Mouse (Mus musculus) stomach, postnatal 0 days (tissue): ENCODE data around the gene Fosb. TPM values are rescaled to one million over a fixed set of nuclear protein-coding genes. Genes with fewer than 3 reads are reported as not detected.

ENCODE experiments used
- ATAC-seq: fragments of 200-750 bp; cut with Nextera tagmentation; 2 replicates; pipeline ENCODE4 v1.8.0; 2017; ENCODE audit not compliant: low FRiP score, low TSS enrichment
- DNase-seq: peaks from one replicate; pipeline ENCODE4 v3.0.0-alpha.2; 2016; ENCODE audit warnings: low spot score
- H3K27ac ChIP-seq: fragments of 300-500 bp; sonication (generic); replicated peaks from 2 replicates; pipeline ENCODE4 v1.5.1; 2014; ENCODE audit warnings: mild to moderate bottlenecking, control low read depth
- H3K27me3 ChIP-seq: fragments of 300-500 bp; sonication (generic); 2 replicates; pipeline ENCODE4 v1.6.1; 2014; ENCODE audit warnings: low read length; ENCODE audit not compliant: control insufficient read depth, insufficient read depth
- H3K36me3 ChIP-seq: fragments of 300-500 bp; sonication (generic); 2 replicates; pipeline ENCODE4 v1.6.1; 2014; ENCODE audit warnings: low read length, mixed read lengths; ENCODE audit not compliant: control insufficient read depth, insufficient read depth
- H3K4me1 ChIP-seq: fragments of 300-500 bp; sonication (generic); replicated peaks from 2 replicates; pipeline ENCODE4 v1.6.1; 2014; ENCODE audit warnings: antibody characterized with exemption; ENCODE audit not compliant: control insufficient read depth, insufficient read depth
- H3K4me2 ChIP-seq: fragments of 300-500 bp; sonication (generic); replicated peaks from 2 replicates; pipeline ENCODE4 v1.6.1; 2014; ENCODE audit warnings: low read depth, mild to moderate bottlenecking, control low read depth, moderate library complexity
- H3K4me3 ChIP-seq: fragments of 300-500 bp; sonication (generic); 2 replicates; pipeline ENCODE4 v1.5.1; 2014; ENCODE audit warnings: low read depth, low read length, control low read depth
- H3K9ac ChIP-seq: fragments of 300-500 bp; sonication (generic); 2 replicates; pipeline ENCODE4 v1.6.1; 2014; ENCODE audit warnings: mild to moderate bottlenecking, low read length, control low read depth, mixed read lengths
- H3K9me3 ChIP-seq: fragments of 300-500 bp; sonication (generic); 2 replicates; pipeline ENCODE4 v1.6.1; 2016; ENCODE audit warnings: low read length; ENCODE audit not compliant: control insufficient read depth
- CTCF ChIP-seq: IDR thresholded peaks from 2 replicates; pipeline ENCODE4 v1.5.1; 2016; ENCODE audit warnings: antibody characterized with exemption, low read depth, mild to moderate bottlenecking, moderate library complexity
- EP300 ChIP-seq: optimal IDR thresholded peaks from 2 replicates; pipeline ENCODE3; 2016; ENCODE audit warnings: antibody characterized with exemption
- WGBS: fragments of 180-500 bp; shearing (Covaris S2); extraction: QIAGEN DNeasy Blood & Tissue Kit; methylation state at CpG from one replicate; pipeline ENCODE4 v1.1.7; 2014; 5-methylcytosine and 5-hydroxymethylcytosine counted together
- polyA plus RNA-seq: library from polyadenylated mRNA; unstranded; fragments of >200 nt; fragmentation: Nextera tagmentation; extraction: Ambion mirVana; gene quantifications from 2 replicates; pipeline ENCODE4 v1.2.1, GENCODE M21; 2015

The Fosb gene
- polyA plus RNA-seq, 1 experiment from 2014 or later = 0.21 TPM

DNA sequence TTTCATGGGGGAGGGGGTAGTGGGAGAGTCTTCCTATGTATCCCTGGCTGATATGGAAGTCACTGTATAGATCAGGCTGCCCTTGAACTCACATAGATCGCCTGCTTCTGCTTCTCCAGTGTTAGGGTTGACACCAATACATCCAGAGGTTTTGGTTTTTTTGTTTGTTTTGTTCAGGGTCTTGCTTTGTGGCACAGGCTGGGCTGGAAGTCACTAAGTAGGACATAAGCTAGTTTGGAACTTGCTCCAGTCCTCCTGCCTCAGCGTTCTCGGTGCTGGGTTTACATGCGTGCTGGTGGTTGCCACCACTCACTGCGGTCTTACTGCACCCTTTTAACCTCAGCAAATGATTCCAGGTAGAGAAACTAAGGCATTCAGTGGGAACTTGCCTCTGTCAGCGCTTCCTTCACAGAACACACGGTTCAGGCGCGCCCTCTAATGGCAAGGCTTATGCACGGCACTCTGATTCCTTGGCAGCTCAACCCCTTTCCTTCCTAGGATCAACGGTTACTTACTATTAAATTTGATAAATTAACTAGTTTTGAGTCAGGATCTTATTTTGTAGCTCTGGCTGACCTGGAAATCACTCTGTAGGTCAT lies 33.5 kb upstream of the Fosb start:
- 1% methylated on average over 11 of the region's 11 CpGs for whole genome bisulfite sequencing
- 0 out of 2 replicates have a peak overlapping the region, but pooled peaks have one; percentile 15 for H3K4me2 ChIP-seq

DNA sequence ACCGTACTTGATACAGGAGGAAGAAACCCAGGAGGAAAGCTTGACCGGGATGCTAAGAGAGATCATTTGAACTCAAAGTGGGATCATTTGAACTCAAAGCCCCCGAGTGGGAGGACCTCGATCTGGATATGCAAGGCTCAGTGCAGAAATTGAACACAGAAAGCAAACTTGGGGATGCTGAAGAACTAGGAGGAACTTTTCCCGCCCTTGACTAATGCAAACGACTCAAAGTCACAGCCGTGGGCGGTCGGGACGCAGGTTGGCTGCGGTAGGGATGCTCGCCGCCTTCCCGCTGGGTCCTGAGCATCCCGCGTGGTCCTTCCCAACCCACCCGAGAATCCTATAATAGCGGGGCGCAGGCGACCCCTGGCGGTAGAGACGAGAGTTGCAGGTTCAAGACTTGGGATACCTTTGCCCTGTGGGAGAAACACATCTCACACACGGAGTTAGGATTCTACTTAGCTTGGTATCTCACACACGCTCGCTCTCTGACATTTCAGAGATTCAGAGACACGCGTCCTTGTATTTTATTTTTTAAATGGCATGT lies 32.7 kb upstream of the Fosb start:
- Histone ChIP-seq H3K27me3 (no peaks in the 10 kb centered on the region), H3K27ac (peak overlapping the region; percentile 81), H3K9ac (peak overlapping the region; percentile 55), H3K36me3 (no peaks in the 10 kb centered on the region), H3K4me2 (peak overlapping the region; percentile 79), H3K4me3 (peak overlapping the region; percentile 40), H3K4me1 (0 out of 2 replicates have a peak, but pooled peaks cover 2% of the 10 kb centered on the region), H3K9me3 (no peaks in the 10 kb centered on the region)
- WGBS = 1% methylated on average over 27 of the region's 27 CpGs
- TF ChIP-seq EP300 (no peak), CTCF (peak; percentile 97)
- DNase-seq (peak; percentile 85), ATAC-seq (peak; percentile 15; the same call in 1 of the 2 replicates)

More for the DNA sequence above, 33.5 kb upstream of the Fosb start:
- Histone ChIP-seq H3K9ac (no peak overlapping the region), H3K36me3 (no peaks in the 10 kb centered on the region), H3K27ac (no peak overlapping the region), H3K9me3 (no peaks in the 10 kb centered on the region), H3K27me3 (no peaks in the 10 kb centered on the region), H3K4me1 (0 out of 2 replicates have a peak, but pooled peaks cover 2% of the 10 kb centered on the region), H3K4me3 (no peak overlapping the region)
- peak; percentile 94 for TF ChIP-seq CTCF
- TF ChIP-seq EP300 = no peak
- DNase-seq = peak; percentile 84
- ATAC-seq = no peak

DNA sequence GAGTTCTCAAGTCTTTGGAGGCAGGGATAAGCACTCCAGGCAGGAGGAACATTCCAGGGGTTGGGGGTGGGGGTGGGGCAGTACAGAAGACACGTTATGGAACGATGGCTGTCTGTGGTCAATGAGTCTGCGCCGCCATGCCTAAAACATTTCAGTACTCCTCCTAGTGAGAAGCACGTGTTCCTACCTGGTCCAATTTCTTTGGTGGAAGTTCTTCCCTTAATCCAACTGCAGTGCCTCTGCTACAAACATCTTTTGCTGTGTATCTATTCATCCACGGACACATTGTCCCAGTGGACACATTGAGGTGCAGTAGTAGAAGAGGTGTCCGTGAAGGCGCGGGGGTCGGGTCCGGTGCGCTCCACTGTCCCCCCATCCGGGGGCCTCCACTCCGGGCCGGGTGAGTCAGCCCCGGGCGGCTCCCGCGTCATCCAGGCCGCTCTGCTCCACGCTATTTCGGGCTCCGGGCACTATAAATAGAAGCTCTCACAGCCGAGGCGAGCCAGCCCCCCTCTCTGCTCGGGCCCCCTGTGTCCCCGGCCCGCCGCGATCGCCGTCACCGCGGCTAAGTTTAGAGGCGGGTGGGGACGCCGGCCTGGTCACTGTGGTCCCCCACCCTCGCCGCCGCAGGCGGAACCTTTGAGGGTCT lies 32.0 kb upstream of the Fosb start:
- ATAC-seq = peak; percentile 40; the same call in 1 of the 2 replicates
- Histone ChIP-seq H3K4me1 (0 out of 2 replicates have a peak, but pooled peaks cover 2% of the 10 kb centered on the region), H3K4me3 (peak overlapping the region; percentile 40), H3K36me3 (no peaks in the 10 kb centered on the region), H3K27me3 (no peaks in the 10 kb centered on the region), H3K9me3 (no peaks in the 10 kb centered on the region), H3K9ac (peak overlapping the region; percentile 55), H3K4me2 (peak overlapping the region; percentile 79), H3K27ac (peak overlapping the region; percentile 81)
- no peak for TF ChIP-seq CTCF
- no peak for TF ChIP-seq EP300
- 0% methylated on average over 41 of the region's 41 CpGs for WGBS
- peak; percentile 57 for DNase-seq

- Histone ChIP-seq H3K9ac (no peak overlapping the region), H3K27ac (no peak overlapping the region), H3K4me2 (peak overlapping the region; percentile 79), H3K9me3 (no peaks in the 10 kb centered on the region), H3K27me3 (no peaks in the 10 kb centered on the region), H3K36me3 (no peaks in the 10 kb centered on the region), H3K4me3 (no peak overlapping the region; the same call in 1 of the 2 replicates), H3K4me1 (0 out of 2 replicates have a peak, but pooled peaks cover 2% of the 10 kb centered on the region)
- WGBS = 17% methylated on average over 10 of the region's 10 CpGs
- DNase-seq = no peak
- TF ChIP-seq EP300 (no peak), CTCF (no peak)
- ATAC-seq = no peak
These were observed 31.4 kb upstream of the Fosb start for GRCm38 (mm10) chr7:19341250-19341649.

DNA sequence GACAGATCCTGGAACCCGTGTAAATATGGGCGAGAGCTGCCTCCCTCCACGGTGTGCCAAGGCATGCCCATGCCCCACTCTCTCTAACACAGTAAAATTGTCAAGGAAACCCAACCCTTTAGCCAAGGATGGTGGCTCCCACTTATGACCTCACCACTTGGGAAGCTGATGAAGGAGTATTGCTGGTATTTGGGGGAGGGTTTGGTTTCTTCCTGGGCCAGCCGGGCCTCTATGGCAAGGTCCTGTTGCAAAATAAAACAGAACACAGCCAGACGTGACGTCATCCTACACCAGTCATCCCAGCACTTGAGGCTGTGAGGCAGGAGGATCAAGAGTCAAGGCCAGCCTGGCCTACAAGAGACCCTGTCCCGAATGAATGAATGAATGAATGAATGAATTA lies 28.7 kb upstream of the Fosb start:
- Histone ChIP-seq H3K4me3 (no peak overlapping the region), H3K9me3 (no peaks in the 10 kb centered on the region), H3K4me1 (0 out of 2 replicates have a peak, but pooled peaks cover 2% of the 10 kb centered on the region), H3K36me3 (no peaks in the 10 kb centered on the region), H3K4me2 (no peak overlapping the region), H3K27me3 (no peaks in the 10 kb centered on the region), H3K9ac (no peak overlapping the region), H3K27ac (no peak overlapping the region)
- TF ChIP-seq CTCF = no peak
- TF ChIP-seq EP300 = no peak
- DNase-seq = no peak
- ATAC-seq = peak; percentile 27; the same call in 1 of the 2 replicates
- 47% methylated on average over 7 of the region's 7 CpGs for WGBS

DNA sequence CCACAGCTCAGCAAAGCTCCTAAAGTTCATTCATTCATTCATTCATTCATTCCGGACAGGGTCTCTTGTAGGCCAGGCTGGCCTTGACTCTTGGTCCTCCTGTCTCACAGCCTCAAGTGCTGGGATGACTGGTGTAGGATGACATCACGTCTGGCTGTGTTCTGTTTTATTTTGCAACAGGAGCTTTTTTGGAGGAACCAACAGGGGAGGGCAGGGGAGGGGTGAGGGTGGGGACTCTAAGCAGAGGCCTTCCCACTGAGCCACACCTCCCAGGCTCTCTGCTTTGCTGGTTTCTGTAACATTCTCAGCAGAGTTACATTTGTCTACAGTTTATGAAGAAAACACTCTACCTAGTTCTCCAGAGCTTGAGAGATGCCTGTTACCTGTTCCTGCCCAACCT lies 28.2 kb upstream of the Fosb start:
- no peak for TF ChIP-seq EP300
- TF ChIP-seq CTCF = no peak
- DNase-seq = no peak
- Histone ChIP-seq H3K27ac (no peak overlapping the region), H3K9ac (no peak overlapping the region), H3K4me1 (0 out of 2 replicates have a peak, but pooled peaks cover 2% of the 10 kb centered on the region), H3K4me3 (no peak overlapping the region), H3K27me3 (no peaks in the 10 kb centered on the region), H3K36me3 (no peaks in the 10 kb centered on the region), H3K4me2 (no peak overlapping the region), H3K9me3 (no peaks in the 10 kb centered on the region)
- ATAC-seq = no peak
- WGBS = 53% methylated on average over 2 of the region's 2 CpGs
